Mouse (Mus musculus) ES-E14 (cell line): ENCODE results near the gene H1foo. TPM values are rescaled to one million over a fixed set of nuclear protein-coding genes. Genes with fewer than 3 reads are reported as not detected.

Experiments used
- DNase-seq: peaks from one replicate; pipeline ENCODE4 v3.0.0-alpha.2; 2013; ENCODE audit warnings: low read depth, low spot score
- H3K27ac ChIP-seq: 2 replicates; pipeline ENCODE4 v1.5.1; 2012; ENCODE audit warnings: low read depth, mild to moderate bottlenecking, low read length, moderate library complexity, mixed read lengths; ENCODE audit not compliant: poor library complexity, insufficient read depth, severe bottlenecking
- H3K36me3 ChIP-seq: 2 replicates; pipeline ENCODE4 v1.6.1; 2012; ENCODE audit warnings: mild to moderate bottlenecking, low read length, moderate library complexity, mixed read lengths; ENCODE audit not compliant: control insufficient read depth, poor library complexity, insufficient read depth, severe bottlenecking
- H3K4me1 ChIP-seq, 2 experiments: fragments of 150-350 bp in 1 of 2; sonication (generic) in 1 of 2; 2 replicates each; pipeline ENCODE4 v1.6.1; 2012; ENCODE audit warnings: low read length in 2 of 2, mild to moderate bottlenecking in 1 of 2, mixed read lengths in 1 of 2; ENCODE audit not compliant: control insufficient read depth in 2 of 2, insufficient read depth in 2 of 2, poor library complexity in 1 of 2
- H3K4me3 ChIP-seq, 2 experiments: fragments of 150-350 bp in 1 of 2; sonication (generic) in 1 of 2; 2 replicates each; pipeline ENCODE4 v1.5.1; 2012; ENCODE audit warnings: low read length in 2 of 2, low read depth in 1 of 2, mild to moderate bottlenecking in 1 of 2, mixed read lengths in 1 of 2; ENCODE audit not compliant: insufficient read depth in 1 of 2, poor library complexity in 1 of 2, severe bottlenecking in 1 of 2
- H3K9ac ChIP-seq: 2 replicates; pipeline ENCODE4 v1.6.1; 2012; ENCODE audit warnings: low read depth, mild to moderate bottlenecking, low read length, mixed read lengths; ENCODE audit not compliant: poor library complexity, insufficient read depth, severe bottlenecking
- H3K9me3 ChIP-seq: fragments of 150-350 bp; sonication (generic); 2 replicates; pipeline ENCODE4 v1.6.1; 2012; ENCODE audit warnings: low read depth, mild to moderate bottlenecking, low read length; ENCODE audit not compliant: control insufficient read depth, insufficient read depth
- CHD2 ChIP-seq: IDR thresholded peaks from 2 replicates; pipeline ENCODE4 v1.6.1; 2014; ENCODE audit warnings: mild to moderate bottlenecking, low read depth, low read length, inconsistent platforms
- HCFC1 ChIP-seq: IDR thresholded peaks from 2 replicates; pipeline ENCODE4 v1.6.1; 2012; ENCODE audit warnings: low read length, inconsistent platforms, borderline replicate concordance; ENCODE audit not compliant: insufficient read depth
- MAFK ChIP-seq: IDR thresholded peaks from 2 replicates; pipeline ENCODE4 v1.6.1; 2014; ENCODE audit warnings: mild to moderate bottlenecking, low read depth, low read length, inconsistent platforms; ENCODE audit not compliant: insufficient read depth
- ZC3H11A ChIP-seq: IDR thresholded peaks from 2 replicates; pipeline ENCODE4 v1.6.1; 2012; ENCODE audit warnings: low read depth, mild to moderate bottlenecking, inconsistent platforms, low read length, borderline replicate concordance
- ZNF384 ChIP-seq: IDR thresholded peaks from 2 replicates; pipeline ENCODE4 v1.6.1; 2012; ENCODE audit warnings: low read depth, low read length, inconsistent platforms
- in situ Hi-C, 2 experiments: fragments of 600-800 bp; cut with MboI; formaldehyde crosslinking; loops; one replicate each; pipeline ENCODE4 v1.15.1; 2025; ENCODE audit warnings: low sequenced_read_pairs in 2 of 2, inconsistent platforms in 1 of 2; ENCODE audit not compliant: unreplicated experiment in 2 of 2
- total RNA-seq: library from RNA; depleted of rRNA; stranded (reverse); fragments of 300-350 nt; gene quantifications from 2 replicates; pipeline ENCODE4 v1.2.3, GENCODE M21; 2012

H1foo gene
- total RNA-seq, 1 experiment: not detected

GRCm38 (mm10) chr6:115995531-115995941, 50.8 kb downstream of the H1foo start:
- no peak for DNase-seq
- Histone ChIP-seq H3K4me3 (no peak overlapping the region), H3K9ac (no peak overlapping the region), H3K36me3 (no peaks in the 10 kb centered on the region), H3K27ac (no peak overlapping the region), H3K9me3 (no peaks in the 10 kb centered on the region), H3K4me1 (peaks cover 2 to 9% of the 10 kb centered on the region in 2 experiments; a peak in 1 of 4 replicates)
- TF ChIP-seq ZNF384 (no peak), MAFK (no peak), CHD2 (no peak), HCFC1 (no peak), ZC3H11A (no peak)
- in situ Hi-C loops: no loop called here

- no peak overlapping the region for H3K4me3 ChIP-seq
- H3K4me1 ChIP-seq: peaks cover 2 to 9% of the 10 kb centered on the region in 2 experiments; a peak in 1 of 4 replicates
- H3K27ac ChIP-seq: no peak overlapping the region
- in situ Hi-C loops: no loop called here
- no peak for TF ChIP-seq ZNF384
- TF ChIP-seq ZC3H11A: no peak
- TF ChIP-seq MAFK: no peak
- TF ChIP-seq HCFC1: no peak
- TF ChIP-seq CHD2: no peak
- H3K9ac ChIP-seq: no peak overlapping the region
- H3K36me3 ChIP-seq: no peaks in the 10 kb centered on the region
- H3K9me3 ChIP-seq: no peaks in the 10 kb centered on the region
- no peak for DNase-seq
Measured at GRCm38 (mm10) chr6:115996171-115996851, 51.6 kb downstream of the H1foo start.

- TF ChIP-seq HCFC1: no peak
- TF ChIP-seq MAFK: no peak
- no peak for TF ChIP-seq CHD2
- TF ChIP-seq ZC3H11A: no peak
- TF ChIP-seq ZNF384: no peak
- no peaks in the 10 kb centered on the region for H3K9me3 ChIP-seq
- no peak overlapping the region for H3K4me3 ChIP-seq
- no peak overlapping the region for H3K9ac ChIP-seq
- no peaks in the 10 kb centered on the region for H3K36me3 ChIP-seq
- peaks cover 2 to 9% of the 10 kb centered on the region in 2 experiments; a peak in 1 of 4 replicates for H3K4me1 ChIP-seq
- no peak overlapping the region for H3K27ac ChIP-seq
- in situ Hi-C loops: no loop called here
- DNase-seq: no peak
Measured at GRCm38 (mm10) chr6:115997726-115998311, 53.1 kb downstream of the H1foo start.

DNA sequence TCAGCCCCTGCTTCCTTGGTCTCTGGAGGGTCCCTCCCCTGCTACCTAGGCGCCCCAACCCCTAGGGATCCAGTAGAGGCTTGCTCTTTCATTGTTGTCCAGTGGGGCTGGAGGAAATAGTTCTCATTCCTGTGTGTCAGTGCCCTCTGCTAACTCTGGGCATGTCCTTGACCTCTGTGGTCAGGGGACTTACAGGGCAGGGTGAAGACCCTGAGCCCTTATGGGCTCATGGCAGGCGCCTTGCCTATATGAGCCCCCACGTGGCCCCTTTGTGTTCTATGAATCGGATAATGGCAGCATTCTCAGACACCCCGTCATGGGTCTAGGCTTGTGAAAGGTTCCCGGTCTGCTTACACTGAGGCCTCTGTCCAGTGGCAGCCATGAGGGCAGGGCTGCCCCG, 54.0 kb downstream of the H1foo start:
- TF ChIP-seq MAFK (no peak), CHD2 (no peak), ZC3H11A (no peak), ZNF384 (no peak), HCFC1 (no peak)
- peaks cover 2 to 11% of the 10 kb centered on the region in 2 experiments; a peak in 1 of 4 replicates for H3K4me1 ChIP-seq
- no peak overlapping the region for H3K4me3 ChIP-seq
- H3K9me3 ChIP-seq: no peaks in the 10 kb centered on the region
- H3K27ac ChIP-seq: no peak overlapping the region
- no peak overlapping the region for H3K9ac ChIP-seq
- DNase-seq: no peak
- in situ Hi-C loops: no loop called here
- no peaks in the 10 kb centered on the region for H3K36me3 ChIP-seq
